Mouse (Mus musculus): ENCODE results near the gene Cttnbp2nl. TPM values are rescaled to one million over a fixed set of nuclear protein-coding genes. Genes with fewer than 3 reads are reported as not detected.

Gene Cttnbp2nl
- total and polyA plus RNA-seq, 3 experiments, result 0.08 to 0.49 TPM; not detected in 1

- Histone ChIP-seq H3K9ac (ENCODE audit: control insufficient read depth, low read depth, low read length, poor library complexity, severe bottlenecking) (no peak overlapping the region), H3K27me3 (ENCODE audit: control insufficient read depth in 1 of 2, insufficient read depth in 2 of 2, low read length in 2 of 2) (no peaks in the 10 kb centered on the region), H3K9me3 (replicated peaks; ENCODE audit: insufficient read depth, low read length) (no peaks in the 10 kb centered on the region), H3K36me3 (ENCODE audit: control insufficient read depth in 1 of 2, insufficient read depth in 2 of 2, low read length in 2 of 2) (no peaks in the 10 kb centered on the region; a peak in 1 of 4 replicates), H3K27ac (ENCODE audit: control insufficient read depth, low read depth, low read length) (no peak overlapping the region), H3K4me1 (ENCODE audit: control insufficient read depth in 1 of 2, insufficient read depth in 2 of 2, low read length in 2 of 2) (no peaks in the 10 kb centered on the region; a peak in 1 of 4 replicates), H3K79me2 (ENCODE audit: control insufficient read depth, insufficient read depth, low read length, poor library complexity) (no peaks in the 10 kb centered on the region), H3K4me3 (ENCODE audit: control insufficient read depth in 1 of 2, insufficient read depth in 1 of 2, low read depth in 2 of 2, low read length in 2 of 2) (no peak overlapping the region)
- DNase-seq (ENCODE audit: low read depth, low spot score), result no peak
- TF ChIP-seq SIN3A (IDR thresholded peaks at IDR 0.05; ENCODE audit: low read length) (no peak), ELF1 (IDR thresholded peaks at IDR 0.05; ENCODE audit: low read depth, low read length) (no peak), USF1 (IDR thresholded peaks at IDR 0.05; ENCODE audit: low read depth, low read length) (no peak), MYC (IDR thresholded peaks at IDR 0.05; ENCODE audit: low read depth, low read length) (no peak)
These were observed 92.6 kb downstream of the Cttnbp2nl start for GRCm38 (mm10) chr3:104960026-104961000.

DNA sequence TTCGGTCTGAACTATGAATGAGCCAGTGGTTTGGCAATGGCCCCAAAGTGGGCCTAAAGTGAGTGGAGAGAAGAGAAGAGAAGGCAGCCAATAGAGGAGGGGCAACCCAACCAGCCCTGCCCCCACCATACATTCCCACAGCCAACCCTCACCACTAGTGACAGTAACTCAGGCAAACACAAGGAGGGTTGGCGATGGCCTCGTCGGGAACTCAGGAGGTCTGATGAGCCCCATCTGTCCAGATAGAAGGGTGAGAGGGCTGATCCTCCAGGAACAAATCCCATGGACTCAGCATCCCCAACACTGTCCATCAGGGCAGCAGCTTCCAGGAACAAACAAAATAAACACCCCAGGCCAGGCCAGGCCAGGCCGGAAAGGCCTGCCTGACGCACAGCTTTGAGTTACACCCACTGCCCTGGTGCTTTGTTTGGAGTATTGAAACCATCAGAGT, 96.8 kb downstream of the Cttnbp2nl start:
- Histone ChIP-seq H3K9me3 (replicated peaks; ENCODE audit: insufficient read depth, low read length) (no peaks in the 10 kb centered on the region), H3K36me3 (ENCODE audit: control insufficient read depth in 1 of 2, insufficient read depth in 2 of 2, low read length in 2 of 2) (no peaks in the 10 kb centered on the region), H3K9ac (ENCODE audit: control insufficient read depth, low read depth, low read length, poor library complexity, severe bottlenecking) (no peak overlapping the region), H3K27ac (ENCODE audit: control insufficient read depth, low read depth, low read length) (no peak overlapping the region), H3K27me3 (ENCODE audit: control insufficient read depth in 1 of 2, insufficient read depth in 2 of 2, low read length in 2 of 2) (no peaks in the 10 kb centered on the region), H3K4me1 (ENCODE audit: control insufficient read depth in 1 of 2, insufficient read depth in 2 of 2, low read length in 2 of 2) (no peaks in the 10 kb centered on the region), H3K79me2 (ENCODE audit: control insufficient read depth, insufficient read depth, low read length, poor library complexity) (no peaks in the 10 kb centered on the region), H3K4me3 (ENCODE audit: control insufficient read depth in 1 of 2, insufficient read depth in 1 of 2, low read depth in 2 of 2, low read length in 2 of 2) (no peak overlapping the region)
- DNase-seq (ENCODE audit: low read depth, low spot score), result no peak
- TF ChIP-seq ZNF384 (IDR thresholded peaks at IDR 0.05; ENCODE audit: low read depth, low read length), result no peak

DNA sequence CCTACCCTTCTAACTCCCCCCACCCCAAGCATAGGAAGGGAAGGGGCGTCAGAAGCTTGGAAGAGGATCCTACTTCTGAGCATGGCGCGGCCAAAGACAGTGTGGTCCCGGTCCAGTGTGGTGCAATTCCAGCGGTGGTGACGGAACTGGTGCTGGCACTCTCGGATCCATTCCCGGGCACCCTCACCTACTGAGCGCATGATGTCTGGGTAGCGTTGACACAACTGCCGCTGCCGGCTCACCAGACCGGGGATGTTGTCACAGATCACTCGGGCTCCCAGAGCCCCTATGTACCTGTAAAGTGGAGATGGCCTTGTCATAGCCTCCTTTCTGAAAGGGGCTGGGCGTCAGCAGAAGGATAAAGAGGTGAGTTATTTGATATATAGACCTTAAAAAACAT, 98.4 kb downstream of the Cttnbp2nl start:
- Histone ChIP-seq H3K27me3 (ENCODE audit: control insufficient read depth in 1 of 2, insufficient read depth in 2 of 2, low read length in 2 of 2) (no peaks in the 10 kb centered on the region), H3K4me3 (ENCODE audit: control insufficient read depth in 1 of 2, insufficient read depth in 1 of 2, low read depth in 2 of 2, low read length in 2 of 2) (no peak overlapping the region), H3K27ac (ENCODE audit: control insufficient read depth, low read depth, low read length) (no peak overlapping the region), H3K4me1 (ENCODE audit: control insufficient read depth in 1 of 2, insufficient read depth in 2 of 2, low read length in 2 of 2) (no peaks in the 10 kb centered on the region), H3K36me3 (ENCODE audit: control insufficient read depth in 1 of 2, insufficient read depth in 2 of 2, low read length in 2 of 2) (no peaks in the 10 kb centered on the region), H3K9ac (ENCODE audit: control insufficient read depth, low read depth, low read length, poor library complexity, severe bottlenecking) (no peak overlapping the region), H3K9me3 (replicated peaks; ENCODE audit: insufficient read depth, low read length) (no peaks in the 10 kb centered on the region), H3K79me2 (ENCODE audit: control insufficient read depth, insufficient read depth, low read length, poor library complexity) (no peaks in the 10 kb centered on the region)
- TF ChIP-seq CHD1 (IDR thresholded peaks at IDR 0.05; ENCODE audit: low read depth, low read length) (no peak), CTCF (IDR thresholded peaks at IDR 0.05 in 2 of 3, conservative IDR thresholded peaks at IDR 0.05 in 1 of 3; ENCODE audit: control insufficient read depth in 1 of 3, insufficient read depth in 1 of 3, low read depth in 2 of 3, low read length in 3 of 3, poor library complexity in 1 of 3, severe bottlenecking in 1 of 3) (no peak), RCOR1 (IDR thresholded peaks at IDR 0.05; ENCODE audit: low read depth, low read length) (no peak), POLR2AphosphoS5 (IDR thresholded peaks at IDR 0.05; ENCODE audit: borderline replicate concordance, low read depth, low read length) (no peak), ETS1 (IDR thresholded peaks at IDR 0.05; ENCODE audit: low read depth, low read length) (no peak), TAL1 (IDR thresholded peaks at IDR 0.05; ENCODE audit: low read length) (no peak), HCFC1 (IDR thresholded peaks at IDR 0.05; ENCODE audit: low read depth, low read length) (no peak), JUND (IDR thresholded peaks at IDR 0.05; ENCODE audit: low read depth, low read length) (no peak), NELFE (IDR thresholded peaks at IDR 0.05; ENCODE audit: low read depth, low read length) (no peak), NRF1 (IDR thresholded peaks at IDR 0.05; ENCODE audit: insufficient read depth, low read depth, low read length, poor library complexity, severe bottlenecking) (no peak), GABPA (IDR thresholded peaks at IDR 0.05; ENCODE audit: low read depth, low read length) (no peak), MAZ (IDR thresholded peaks at IDR 0.05; ENCODE audit: low read depth, low read length) (no peak), MYB (IDR thresholded peaks at IDR 0.05; ENCODE audit: low read depth, low read length) (no peak), CHD2 (IDR thresholded peaks at IDR 0.05; ENCODE audit: low read length) (no peak), UBTF (IDR thresholded peaks at IDR 0.05; ENCODE audit: borderline replicate concordance, insufficient read depth, low read depth, low read length) (no peak), POLR2A (IDR thresholded peaks at IDR 0.05; ENCODE audit: control insufficient read depth in 1 of 2, insufficient read depth in 1 of 2, low read depth in 1 of 2, low read length in 2 of 2, poor library complexity in 1 of 2) (no peak), ZMIZ1 (IDR thresholded peaks at IDR 0.05; ENCODE audit: low read depth, low read length) (no peak), ZNF384 (IDR thresholded peaks at IDR 0.05; ENCODE audit: low read depth, low read length) (no peak)
- DNase-seq (ENCODE audit: low read depth, low spot score), result no peak
